46 mouse cellular contexts compared by ENCODE assay signal in the genomic region with DNA sequence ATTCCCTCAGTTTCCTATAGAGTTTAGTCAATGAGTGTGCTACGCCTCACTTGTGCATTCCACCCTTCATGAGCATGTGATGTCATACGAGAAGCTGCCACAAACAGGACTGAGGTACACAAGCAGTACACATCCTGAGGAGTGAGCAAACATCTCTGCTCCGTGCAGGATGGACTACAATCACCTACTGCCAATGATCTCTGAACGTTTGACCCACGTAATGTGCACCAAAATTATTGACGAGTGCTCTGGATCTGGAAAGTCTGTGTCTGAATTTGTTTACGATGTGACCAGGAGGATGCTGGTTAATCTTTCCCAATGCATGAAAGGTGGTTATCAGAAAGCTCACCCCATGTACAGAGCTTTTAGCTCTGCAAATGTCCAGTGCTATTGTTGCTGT. TPM values are rescaled to one million over a fixed set of nuclear protein-coding genes. Genes with fewer than 3 reads are reported as not detected.
"Had no signal": no experiment of that assay in that cellular context is flagged by ENCODE, and none has a peak within 500 bp of the region (broad histone marks: within the 10 kb centered on the region; RNA-seq: fewer than 3 reads in every experiment).

No protein-coding gene starts in this region.

- H3K27me3 ChIP-seq: limb, embryonic 12.5 days; limb, embryonic 13.5 days; limb, embryonic 15.5 days; liver, embryonic 12.5 days; liver, embryonic 13.5 days; liver, embryonic 15.5 days; lung, embryonic 15.5 days; megakaryocyte, embryonic 14.5 days; midbrain, embryonic 12.5 days; midbrain, embryonic 13.5 days; midbrain, embryonic 15.5 days; neural tube, embryonic 12.5 days had no signal

- H3K36me3 ChIP-seq: limb, embryonic 10.5 days; limb, embryonic 12.5 days; limb, embryonic 13.5 days; limb, embryonic 15.5 days; liver, embryonic 12.5 days; liver, embryonic 13.5 days; liver, embryonic 15.5 days; lung, embryonic 15.5 days; midbrain, embryonic 10.5 days; midbrain, embryonic 12.5 days; midbrain, embryonic 13.5 days; midbrain, embryonic 15.5 days; neural tube, embryonic 12.5 days had no signal

- H3K9ac ChIP-seq: limb, embryonic 12.5 days; limb, embryonic 13.5 days; limb, embryonic 15.5 days; liver, embryonic 12.5 days; liver, embryonic 13.5 days; liver, embryonic 14.5 days; liver, embryonic 15.5 days; lung, embryonic 14.5 days; lung, embryonic 15.5 days; midbrain, embryonic 12.5 days; midbrain, embryonic 13.5 days; midbrain, embryonic 15.5 days; neural tube, embryonic 12.5 days had no signal

- H3K4me3 ChIP-seq: left cerebral cortex, adult 2 months; limb, embryonic 10.5 days; limb, embryonic 12.5 days; limb, embryonic 13.5 days; limb, embryonic 15.5 days; liver, embryonic 12.5 days; liver, embryonic 13.5 days; liver, embryonic 15.5 days; lung, embryonic 15.5 days; megakaryocyte, embryonic 14.5 days; midbrain, embryonic 10.5 days; midbrain, embryonic 12.5 days; midbrain, embryonic 13.5 days; midbrain, embryonic 15.5 days; myocyte; neural tube, embryonic 12.5 days had no signal

- H3K27ac ChIP-seq: left cerebral cortex, adult 2 months; limb, embryonic 10.5 days; limb, embryonic 12.5 days; limb, embryonic 13.5 days; limb, embryonic 15.5 days; liver, embryonic 12.5 days; liver, embryonic 13.5 days; liver, embryonic 14.5 days; liver, embryonic 15.5 days; lung, embryonic 15.5 days; macrophage; midbrain, embryonic 10.5 days; midbrain, embryonic 12.5 days; midbrain, embryonic 13.5 days; midbrain, embryonic 15.5 days; neural tube, embryonic 12.5 days had no signal

- H3K4me2 ChIP-seq: limb, embryonic 12.5 days; limb, embryonic 13.5 days; limb, embryonic 15.5 days; liver, embryonic 12.5 days; liver, embryonic 13.5 days; liver, embryonic 15.5 days; lung, embryonic 14.5 days; lung, embryonic 15.5 days; midbrain, embryonic 11.5 days; midbrain, embryonic 12.5 days; midbrain, embryonic 13.5 days; midbrain, embryonic 15.5 days; neural tube, embryonic 12.5 days had no signal

- H3K4me1 ChIP-seq: limb, embryonic 10.5 days; limb, embryonic 12.5 days; limb, embryonic 13.5 days; limb, embryonic 15.5 days; liver, embryonic 12.5 days; liver, embryonic 13.5 days; liver, embryonic 15.5 days; lung, embryonic 15.5 days; megakaryocyte, embryonic 14.5 days; midbrain, embryonic 10.5 days; midbrain, embryonic 12.5 days; midbrain, embryonic 13.5 days; midbrain, embryonic 15.5 days; neural tube, embryonic 12.5 days had no signal

- H3K9me3 ChIP-seq: limb, embryonic 10.5 days; limb, embryonic 12.5 days; limb, embryonic 13.5 days; limb, embryonic 15.5 days; liver, embryonic 13.5 days; liver, embryonic 15.5 days; lung, embryonic 15.5 days; midbrain, embryonic 10.5 days; midbrain, embryonic 12.5 days; midbrain, embryonic 13.5 days; midbrain, embryonic 15.5 days; neural tube, embryonic 12.5 days had no signal

- ATAC-seq: liver, embryonic 12.5 days; lung, postnatal 0 days; midbrain, embryonic 13.5 days; midbrain, embryonic 15.5 days; midbrain, embryonic 16.5 days had no signal

- DNase-seq: left cerebral cortex, postnatal 4 days; liver, embryonic 13.5 days; lung, adult 18-20 months; lung, adult 2 months; lung, embryonic 14.5 days; lung, postnatal 10 days; lung, postnatal 14 days; lung, postnatal 36 days; lung, postnatal 4 days; midbrain, embryonic 14.5 days had no signal

RNA-seq across cellular contexts. Expression of a gene that starts 16.6 kb away (rescaled TPM):
- total RNA-seq: left cerebral cortex, adult 18-20 months; left cerebral cortex, adult 2 months; left cerebral cortex, adult 8-10 months; left cerebral cortex, postnatal 10 days; left cerebral cortex, postnatal 14 days; left cerebral cortex, postnatal 25 days; left cerebral cortex, postnatal 36 days; left cerebral cortex, postnatal 4 days; megakaryocyte progenitor cell, adult 5-6 weeks; megakaryocyte, adult 5-6 weeks; megakaryocyte-erythroid progenitor cell, adult 5-6 weeks; midbrain, postnatal 0 days; monocyte, adult 5-6 weeks had no signal
- polyA plus RNA-seq: limb, embryonic 10.5 days; limb, embryonic 11.5 days; limb, embryonic 12.5 days; limb, embryonic 13.5 days; limb, embryonic 14.5 days; limb, embryonic 15.5 days; liver, embryonic 12.5 days; liver, embryonic 13.5 days; liver, embryonic 14.5 days; liver, embryonic 15.5 days; liver, embryonic 16.5 days; lung, adult 2 months; lung, embryonic 14.5 days; lung, embryonic 15.5 days; lung, embryonic 16.5 days; lung, postnatal 0 days; macrophage; midbrain, embryonic 10.5 days; midbrain, embryonic 11.5 days; midbrain, embryonic 12.5 days; midbrain, embryonic 13.5 days; midbrain, embryonic 14.5 days; midbrain, embryonic 15.5 days; midbrain, embryonic 16.5 days; midbrain, postnatal 0 days; myocyte; neural tube, embryonic 11.5 days; neural tube, embryonic 12.5 days had no signal

RNA-seq across cellular contexts. Expression of a gene that starts 16.9 kb away (rescaled TPM):
- total RNA-seq: megakaryocyte progenitor cell, adult 5-6 weeks; megakaryocyte, adult 5-6 weeks; megakaryocyte-erythroid progenitor cell, adult 5-6 weeks; monocyte, adult 5-6 weeks had no signal
- polyA plus RNA-seq: limb, embryonic 10.5 days; limb, embryonic 11.5 days; limb, embryonic 12.5 days; limb, embryonic 13.5 days; limb, embryonic 15.5 days; liver, embryonic 12.5 days; liver, embryonic 13.5 days; liver, embryonic 14.5 days; liver, embryonic 15.5 days; liver, embryonic 16.5 days; lung, adult 2 months; lung, embryonic 14.5 days; lung, embryonic 15.5 days; lung, embryonic 16.5 days; lung, postnatal 0 days; macrophage; midbrain, embryonic 10.5 days; midbrain, embryonic 11.5 days; midbrain, embryonic 12.5 days; midbrain, embryonic 13.5 days; myocyte; neural tube, embryonic 11.5 days; neural tube, embryonic 12.5 days had no signal
